Mouse (Mus musculus) liver, adult 2 months (tissue): ENCODE data around the gene Slc36a3.

Experiments
- CTCF ChIP-seq: fragments of 200-500 bp; IDR thresholded peaks from 2 replicates; pipeline ENCODE4 v1.5.1; 2011; ENCODE audit warnings: low read depth, low read length, control low read depth
- POLR2A ChIP-seq: fragments of 200-500 bp; IDR thresholded peaks from 2 replicates; pipeline ENCODE4 v1.6.1; 2011; ENCODE audit warnings: low read length, control low read depth; ENCODE audit not compliant: insufficient read depth; ENCODE audit errors: extremely low read depth

- TF ChIP-seq POLR2A (no peak), CTCF (no peak)
Measured at GRCm38 (mm10) chr11:55084629-55085028, 66.9 kb downstream of the Slc36a3 start.
